Mouse (Mus musculus): ENCODE results near the gene Enox1.

The Enox1 gene

DNA sequence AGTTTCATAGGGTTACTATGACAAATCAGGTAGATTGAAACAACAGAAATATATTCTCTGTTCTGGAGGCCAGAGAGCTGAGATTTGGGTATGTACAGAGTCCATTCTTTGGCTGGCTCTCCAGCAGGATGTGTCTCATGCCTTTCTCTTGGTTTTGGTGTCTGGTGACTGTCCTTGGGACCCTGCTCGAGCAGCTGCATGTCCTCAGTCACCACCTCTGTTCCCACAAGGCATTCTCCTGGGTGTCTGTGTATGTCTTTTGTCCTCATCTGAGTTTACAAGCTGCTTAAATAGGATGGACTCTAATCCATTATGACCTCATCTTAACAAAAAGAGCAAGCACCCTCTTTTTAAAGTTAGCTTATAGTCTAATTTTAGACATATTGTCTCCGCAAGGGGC lies 410.6 kb downstream of the Enox1 start:
- no peak for DNase-seq (ENCODE audit: low spot score in 2 of 2)

DNA sequence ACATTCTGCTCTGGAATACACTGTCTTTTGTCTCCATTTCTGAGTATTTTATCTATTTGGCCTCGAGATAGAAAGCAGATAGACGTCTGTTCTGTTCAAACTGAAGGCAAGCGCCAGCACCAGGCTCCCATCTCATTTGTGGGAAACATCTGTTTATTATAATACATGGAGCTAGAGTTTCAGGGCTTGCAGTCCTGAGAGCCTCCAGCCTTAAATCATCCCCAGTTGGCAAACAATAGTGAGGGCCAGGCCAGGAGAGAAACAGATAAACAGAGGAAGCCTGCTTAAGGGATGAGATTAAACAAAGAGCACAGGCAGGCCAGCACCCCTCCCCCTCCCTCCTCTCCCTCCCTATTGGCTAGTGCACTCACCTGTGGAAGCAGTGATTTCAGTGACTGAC lies 417.9 kb downstream of the Enox1 start:
- no peak for DNase-seq (ENCODE audit: low spot score in 2 of 2)

GRCm38 (mm10) chr14:77576411-77576810 lies 419.8 kb downstream of the Enox1 start:
- no peak for DNase-seq (ENCODE audit: low spot score in 2 of 2)

GRCm38 (mm10) chr14:77577481-77578251 lies 421.1 kb downstream of the Enox1 start:
- no peak for DNase-seq (ENCODE audit: low spot score in 2 of 2)

DNA sequence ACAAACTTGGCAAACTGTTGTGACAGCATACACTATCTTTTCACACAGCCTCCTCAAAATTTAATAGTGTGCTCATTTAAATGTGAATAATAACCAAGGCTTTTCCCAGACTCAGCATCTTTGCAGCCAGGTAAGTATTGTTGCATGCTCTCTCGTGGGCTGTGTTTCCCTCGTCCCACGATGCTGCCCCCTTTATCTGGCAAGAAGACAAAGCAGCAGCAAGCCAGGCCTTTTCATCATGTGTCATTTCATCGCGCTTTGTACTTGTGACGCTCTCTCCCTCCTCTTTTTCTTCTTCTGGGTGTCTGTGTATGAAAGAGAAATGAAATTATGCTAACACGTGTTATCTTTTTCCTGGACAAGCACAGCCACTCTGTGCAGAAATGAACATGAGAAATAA lies 421.8 kb downstream of the Enox1 start:
- no peak for DNase-seq (ENCODE audit: low spot score in 2 of 2)

DNA sequence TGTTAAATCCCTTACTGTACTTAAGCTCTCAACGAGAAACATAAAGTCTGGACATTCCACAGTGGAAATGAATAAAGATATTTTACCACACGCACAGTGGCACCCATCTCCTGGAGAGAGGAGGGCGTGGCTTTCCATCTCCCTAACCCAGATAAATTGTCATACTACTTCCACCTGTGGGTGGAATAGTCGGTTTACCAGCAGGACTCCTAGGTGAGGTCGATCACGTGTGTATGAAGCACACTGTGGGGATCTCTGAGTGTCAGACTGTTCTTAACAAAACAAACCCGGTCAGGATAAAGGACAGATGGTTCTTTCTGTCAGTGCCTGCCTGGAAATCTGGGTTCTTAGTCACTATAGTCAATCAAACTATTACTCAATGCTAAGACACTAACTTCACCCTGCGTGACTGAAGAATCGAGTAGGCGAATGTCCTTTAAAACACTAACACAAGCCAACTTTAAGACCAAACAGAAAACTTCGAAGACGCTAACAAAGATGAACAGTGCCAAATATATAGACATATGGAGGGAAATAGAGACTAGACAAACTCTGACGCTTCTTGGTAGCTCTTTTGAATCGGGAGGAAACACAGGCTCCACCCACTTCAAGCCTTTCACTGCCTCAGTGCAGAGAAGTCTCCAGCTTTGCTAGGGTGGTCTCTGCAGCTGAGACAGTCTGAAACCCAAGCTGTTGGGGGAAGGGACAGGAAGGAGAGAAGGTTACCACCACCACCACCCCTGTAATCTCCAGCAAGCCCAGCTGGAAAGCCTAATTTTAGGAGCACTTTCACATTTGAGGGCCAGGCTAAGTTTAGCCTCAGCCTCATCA lies 423.8 kb downstream of the Enox1 start:
- DNase-seq (ENCODE audit: low spot score in 2 of 2) = no peak

DNA sequence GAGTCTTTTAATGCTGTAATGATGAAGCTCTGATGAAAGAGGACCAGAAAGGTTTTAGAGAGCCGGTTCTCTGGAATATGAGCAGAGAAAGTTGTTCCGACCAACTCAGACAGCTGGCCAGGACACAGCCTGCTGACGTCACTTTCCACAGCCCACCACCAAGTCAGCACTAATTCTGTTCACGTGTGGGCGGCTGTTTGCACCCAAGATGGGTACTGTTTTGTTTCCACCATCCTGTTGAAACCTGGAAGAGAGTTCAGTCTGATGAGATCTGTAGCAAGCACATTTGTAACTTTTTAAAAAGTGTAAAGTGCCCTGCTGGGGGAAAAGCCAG lies 424.3 kb downstream of the Enox1 start:
- DNase-seq (ENCODE audit: low spot score in 2 of 2) = no peak

- no peak for DNase-seq (ENCODE audit: low spot score in 2 of 2)
Observed at GRCm38 (mm10) chr14:77581616-77582015, 425.1 kb downstream of the Enox1 start.

DNA sequence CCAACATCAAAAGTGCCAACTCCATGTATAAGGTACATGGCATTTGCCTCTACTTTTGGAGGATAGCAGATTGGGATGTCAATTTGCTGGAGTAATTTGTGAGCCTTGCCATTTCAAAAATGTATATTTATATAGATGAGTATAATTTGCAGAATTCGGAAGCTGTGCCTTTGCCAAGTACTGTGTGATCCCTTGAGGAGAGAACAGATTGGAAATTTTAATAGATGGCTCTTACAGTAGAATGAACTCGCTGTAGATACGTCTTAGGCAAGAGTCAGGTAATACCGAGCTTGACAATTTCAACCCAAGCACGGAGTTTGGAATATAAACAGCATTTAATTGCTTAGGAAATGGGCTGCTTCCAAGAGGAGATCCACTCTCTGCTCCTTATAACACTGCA lies 427.9 kb downstream of the Enox1 start:
- no peak for DNase-seq (ENCODE audit: low spot score in 2 of 2)

DNA sequence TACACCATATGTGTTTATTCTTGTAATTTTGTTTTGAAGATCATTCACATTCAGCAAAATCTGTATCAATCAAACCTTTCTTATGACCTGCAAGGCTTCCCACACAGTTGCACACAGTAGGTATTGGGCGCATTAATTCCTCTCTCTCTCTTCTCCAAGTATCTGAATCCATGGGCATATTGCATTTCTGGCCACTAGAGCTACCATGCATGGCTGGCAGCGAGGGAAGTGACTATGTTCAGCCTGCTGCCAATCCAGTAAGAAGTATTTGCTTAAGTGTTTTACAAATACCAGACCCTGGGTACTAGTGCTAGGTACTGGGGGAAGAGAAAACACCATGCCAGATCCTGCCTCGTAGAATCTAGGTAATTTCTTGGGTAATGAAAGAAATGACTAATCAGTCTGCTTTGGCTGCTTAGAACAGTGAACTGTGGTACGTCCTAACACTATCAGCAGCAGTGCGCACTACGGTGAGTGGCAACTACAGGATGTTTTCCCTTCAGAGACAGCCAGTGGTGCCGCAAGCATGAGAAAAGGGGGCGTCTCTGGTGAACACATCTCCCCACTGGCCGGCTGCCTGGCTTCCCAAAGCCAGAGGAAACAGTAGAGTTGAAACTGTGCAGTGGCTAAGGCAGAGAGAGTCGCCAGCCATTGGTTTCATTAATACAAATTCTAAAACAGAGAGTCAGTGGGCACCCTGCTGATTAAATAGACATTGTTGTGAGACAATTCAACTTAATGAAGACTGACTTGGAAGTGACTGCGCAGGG lies 428.7 kb downstream of the Enox1 start:
- no peak for DNase-seq (ENCODE audit: low spot score in 2 of 2)

DNA sequence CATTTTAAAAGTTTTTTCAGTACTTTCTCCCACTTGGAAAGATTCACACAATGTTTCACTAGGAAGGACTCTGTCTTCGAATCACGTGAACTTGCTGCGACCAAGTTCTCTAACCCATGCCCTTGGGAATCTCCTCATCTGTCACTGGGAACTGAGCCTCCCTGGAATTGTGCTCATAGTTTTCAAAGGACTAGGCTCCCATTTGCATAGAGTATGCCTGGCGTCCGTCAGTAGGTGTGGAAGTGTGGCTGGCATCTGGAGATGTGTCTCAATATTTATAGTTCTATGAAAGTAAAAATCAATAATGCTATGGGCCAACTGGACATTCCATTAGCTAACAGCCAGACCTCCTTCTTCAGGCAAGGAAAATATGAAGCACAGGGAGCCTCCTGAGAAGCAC lies 429.5 kb downstream of the Enox1 start:
- no peak for DNase-seq (ENCODE audit: low spot score in 2 of 2)

DNA sequence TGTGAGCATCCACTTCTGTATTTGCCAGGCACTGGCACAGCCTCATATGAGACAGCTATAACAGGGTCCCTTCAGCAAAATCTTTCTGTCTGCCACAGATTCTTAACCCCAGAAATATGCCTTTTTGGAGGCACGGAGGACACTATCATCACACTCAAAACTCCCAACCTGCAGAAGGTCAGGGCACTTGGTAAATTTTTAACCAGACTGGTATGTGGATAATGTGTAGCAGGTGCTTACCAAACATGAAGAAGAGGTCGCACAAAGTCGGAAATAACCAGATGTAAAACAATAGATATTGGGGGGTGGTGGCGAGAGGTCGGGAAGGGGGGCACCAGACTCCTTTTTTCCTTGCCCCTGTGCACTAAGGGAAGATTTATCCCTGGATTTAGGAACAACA lies 430.6 kb downstream of the Enox1 start:
- DNase-seq (ENCODE audit: low spot score in 2 of 2) = no peak

DNA sequence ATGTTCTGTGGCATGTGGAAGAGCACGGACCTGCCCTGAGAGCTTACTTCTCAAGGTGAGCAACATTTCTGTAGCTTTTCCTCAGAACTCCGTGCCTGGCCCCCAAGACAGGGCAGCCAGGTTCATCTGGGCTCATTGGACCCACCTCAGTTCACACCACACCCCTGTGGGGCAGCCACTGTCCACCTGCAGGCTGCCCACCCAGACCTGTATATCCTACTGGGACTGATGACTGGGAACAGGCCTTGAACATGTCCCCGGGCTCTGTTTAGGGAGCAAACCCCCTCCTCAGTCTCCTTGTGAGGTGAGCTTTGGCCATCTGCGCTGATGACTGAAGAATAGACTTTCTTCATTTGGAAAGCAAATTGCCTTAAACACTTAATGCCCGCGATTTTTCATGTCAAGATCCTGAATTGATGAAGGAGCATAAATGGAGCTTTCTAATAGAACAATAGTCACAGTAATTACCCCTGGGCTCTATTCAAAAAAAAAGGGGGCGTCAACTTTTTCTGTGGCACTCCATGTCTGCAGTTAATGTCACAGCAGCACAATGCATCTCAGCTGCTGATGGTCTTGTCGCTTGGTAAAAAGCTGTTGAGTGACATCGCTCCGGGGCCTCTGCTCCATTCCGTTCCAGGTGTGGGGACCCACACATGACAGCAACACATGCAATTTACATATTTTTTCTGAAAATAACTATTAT lies 436.7 kb downstream of the Enox1 start:
- no peak for DNase-seq (ENCODE audit: low spot score in 2 of 2)

- no peak for DNase-seq (ENCODE audit: low spot score in 2 of 2)
Observed at GRCm38 (mm10) chr14:77596216-77597175, 439.9 kb downstream of the Enox1 start.

GRCm38 (mm10) chr14:77599016-77599704 lies 442.6 kb downstream of the Enox1 start:
- DNase-seq (ENCODE audit: low spot score in 2 of 2) = no peak

DNA sequence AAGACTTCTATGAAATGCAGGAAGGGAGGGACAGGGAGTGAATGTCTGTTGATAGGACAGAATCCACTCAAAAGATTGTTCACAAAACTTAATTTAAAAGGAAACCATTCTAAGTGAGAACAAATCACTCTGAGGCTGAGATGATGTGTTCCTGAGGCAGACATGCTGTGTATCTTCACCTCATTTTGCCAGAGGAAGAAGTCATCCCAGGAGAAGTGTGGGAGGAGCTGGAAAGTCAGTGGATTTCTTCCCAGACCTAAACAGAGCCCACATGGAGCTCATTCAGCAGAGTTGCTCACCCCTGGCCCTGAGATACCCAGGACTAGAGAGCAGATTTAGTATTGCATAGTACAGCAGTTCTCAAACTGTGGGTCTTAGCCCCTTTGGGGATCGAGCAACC lies 444.2 kb downstream of the Enox1 start:
- no peak for DNase-seq (ENCODE audit: low spot score in 2 of 2)

DNA sequence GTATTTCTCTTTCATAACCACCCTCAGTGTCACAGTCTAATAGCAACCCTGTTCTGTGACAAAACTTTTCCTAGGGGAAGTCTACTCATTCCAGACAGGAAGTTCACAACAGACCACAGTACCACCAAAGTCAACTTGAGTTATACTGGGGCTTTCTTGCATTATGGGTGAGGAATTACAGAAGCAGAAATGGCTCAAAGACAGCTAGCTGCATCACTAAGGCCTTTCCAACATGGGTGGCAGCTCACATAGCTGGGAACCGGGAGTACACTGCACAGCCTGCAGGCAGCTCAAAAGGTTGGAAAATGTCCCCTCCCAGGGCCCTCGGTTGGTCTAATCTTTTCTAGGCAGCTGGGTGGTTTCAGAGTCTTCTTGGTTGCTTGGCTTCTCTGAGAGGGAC lies 444.9 kb downstream of the Enox1 start:
- DNase-seq (ENCODE audit: low spot score in 2 of 2) = no peak

DNA sequence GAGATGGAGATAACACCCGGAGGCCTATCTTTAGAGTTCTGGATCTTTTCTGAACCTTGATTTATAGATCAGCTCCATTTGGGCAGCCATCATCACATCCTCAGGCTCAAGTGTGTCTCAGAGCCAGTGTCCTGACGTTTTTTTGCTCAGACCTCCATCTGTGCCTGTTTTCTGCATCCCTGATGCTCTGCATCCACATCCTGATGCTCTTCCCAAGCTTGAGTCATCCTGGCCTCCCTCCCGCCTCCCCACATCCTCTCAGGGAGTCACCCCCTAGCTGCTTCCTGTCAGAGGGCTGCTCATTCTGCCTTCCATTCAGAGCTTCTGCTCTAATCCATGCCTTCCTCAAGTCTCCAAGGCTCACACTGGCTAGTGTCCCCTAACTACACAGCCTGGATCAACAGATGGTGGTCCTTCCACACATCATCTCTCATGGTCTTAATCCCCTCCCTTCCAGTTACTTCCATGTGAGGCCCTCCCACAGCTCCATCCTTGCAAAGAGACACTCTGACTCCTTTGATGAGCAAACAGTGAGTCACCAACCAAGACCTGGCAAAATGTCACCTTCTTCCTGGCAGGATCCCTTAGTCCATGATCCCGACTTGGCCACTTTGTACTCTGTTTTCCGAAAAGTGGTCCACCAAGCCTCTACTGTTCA lies 451.7 kb downstream of the Enox1 start:
- DNase-seq (ENCODE audit: low spot score in 2 of 2) = no peak

GRCm38 (mm10) chr14:77615201-77615600 lies 458.6 kb downstream of the Enox1 start:
- no peak for DNase-seq (ENCODE audit: low spot score in 2 of 2)

GRCm38 (mm10) chr14:77617250-77617649 lies 460.7 kb downstream of the Enox1 start:
- DNase-seq (ENCODE audit: low spot score in 2 of 2) = no peak

Data from urinary bladder, postnatal 4 days (tissue).